Mouse (Mus musculus): ENCODE data around the gene Tmem260.
A peak's percentile ranks its signal among the peaks of the same experiment; 100 is the strongest.

Tmem260 gene

DNA sequence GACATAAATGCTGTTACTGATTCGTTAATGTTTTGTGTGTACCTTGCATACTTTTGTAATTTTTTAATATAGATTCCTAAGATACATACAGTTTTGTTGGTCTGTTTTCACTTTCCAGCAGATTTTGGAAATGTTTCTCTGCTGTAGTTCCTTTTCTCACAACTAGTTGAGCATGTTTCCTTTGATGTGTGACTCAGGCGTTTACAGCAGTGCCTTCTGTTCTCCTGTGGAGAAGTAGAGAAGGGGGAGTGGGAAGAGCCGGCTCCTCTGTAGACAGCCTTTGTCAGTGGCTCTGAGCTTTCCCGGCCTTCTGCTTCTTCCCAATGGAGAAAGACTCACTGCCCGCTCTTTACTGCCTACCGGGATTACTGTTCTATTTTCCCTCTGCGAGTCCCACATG is 35.7 kb downstream of the Tmem260 start:
- DNase-seq (ENCODE audit: low spot score): no peak

DNA sequence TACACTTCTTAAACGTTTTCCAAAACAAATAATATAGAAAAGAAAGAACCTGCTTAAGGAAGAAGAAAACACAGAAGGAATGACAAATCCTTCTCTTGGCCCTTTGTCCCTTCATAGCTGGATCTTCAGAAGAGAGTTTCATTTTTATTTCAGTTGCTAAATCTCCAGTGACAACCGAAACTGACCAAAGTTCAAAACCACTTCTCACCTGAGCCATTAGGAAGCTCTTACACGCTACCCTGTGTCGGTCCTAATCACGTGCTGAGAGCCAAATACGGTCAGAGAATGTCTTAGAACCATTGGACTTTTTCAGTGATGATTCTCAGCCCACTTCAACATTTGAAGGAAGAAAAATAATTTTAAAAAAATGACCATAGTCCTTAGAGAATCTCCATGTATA is 36.8 kb downstream of the Tmem260 start:
- no peak for DNase-seq (ENCODE audit: low spot score)

DNA sequence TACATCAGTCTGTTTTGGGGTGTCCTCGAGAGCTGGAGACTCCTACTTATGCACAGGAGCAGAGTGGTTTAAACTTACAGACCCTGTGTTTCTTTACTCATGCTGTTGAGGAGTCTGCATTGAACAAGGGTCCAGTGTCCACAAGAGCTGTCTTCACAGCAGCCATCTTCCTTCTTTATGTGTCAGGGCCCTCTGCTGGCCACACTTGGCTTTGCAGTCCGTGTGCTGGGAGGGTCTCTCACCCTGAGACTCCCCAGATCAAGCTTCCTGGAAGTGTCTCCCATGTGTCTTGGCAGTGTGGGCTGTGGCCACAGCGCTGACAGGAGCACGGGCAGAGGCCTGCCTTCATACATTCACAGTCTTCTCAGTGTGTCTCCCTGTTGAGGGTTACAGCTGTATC is 48.0 kb downstream of the Tmem260 start:
- peak; percentile 12 for DNase-seq (ENCODE audit: low spot score)

DNA sequence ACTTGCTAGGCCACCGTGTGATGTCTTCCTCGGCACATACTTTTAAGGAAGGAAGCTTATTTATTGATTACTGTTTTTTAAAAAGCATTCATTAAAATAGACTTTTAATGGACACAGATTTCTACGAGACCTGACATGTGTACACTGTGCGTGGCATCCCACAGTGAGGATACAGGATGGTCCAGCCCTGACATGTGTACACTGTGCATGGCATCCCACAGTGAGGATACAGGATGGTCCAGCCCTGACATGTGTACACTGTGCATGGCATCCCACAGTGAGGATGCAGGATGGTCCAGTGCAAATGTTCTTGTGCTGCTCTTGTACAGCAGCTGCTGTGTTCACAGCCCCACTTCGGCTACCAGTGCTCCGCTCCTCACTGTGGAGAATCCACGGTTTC is 56.6 kb downstream of the Tmem260 start:
- no peak for DNase-seq (ENCODE audit: low spot score)

DNA sequence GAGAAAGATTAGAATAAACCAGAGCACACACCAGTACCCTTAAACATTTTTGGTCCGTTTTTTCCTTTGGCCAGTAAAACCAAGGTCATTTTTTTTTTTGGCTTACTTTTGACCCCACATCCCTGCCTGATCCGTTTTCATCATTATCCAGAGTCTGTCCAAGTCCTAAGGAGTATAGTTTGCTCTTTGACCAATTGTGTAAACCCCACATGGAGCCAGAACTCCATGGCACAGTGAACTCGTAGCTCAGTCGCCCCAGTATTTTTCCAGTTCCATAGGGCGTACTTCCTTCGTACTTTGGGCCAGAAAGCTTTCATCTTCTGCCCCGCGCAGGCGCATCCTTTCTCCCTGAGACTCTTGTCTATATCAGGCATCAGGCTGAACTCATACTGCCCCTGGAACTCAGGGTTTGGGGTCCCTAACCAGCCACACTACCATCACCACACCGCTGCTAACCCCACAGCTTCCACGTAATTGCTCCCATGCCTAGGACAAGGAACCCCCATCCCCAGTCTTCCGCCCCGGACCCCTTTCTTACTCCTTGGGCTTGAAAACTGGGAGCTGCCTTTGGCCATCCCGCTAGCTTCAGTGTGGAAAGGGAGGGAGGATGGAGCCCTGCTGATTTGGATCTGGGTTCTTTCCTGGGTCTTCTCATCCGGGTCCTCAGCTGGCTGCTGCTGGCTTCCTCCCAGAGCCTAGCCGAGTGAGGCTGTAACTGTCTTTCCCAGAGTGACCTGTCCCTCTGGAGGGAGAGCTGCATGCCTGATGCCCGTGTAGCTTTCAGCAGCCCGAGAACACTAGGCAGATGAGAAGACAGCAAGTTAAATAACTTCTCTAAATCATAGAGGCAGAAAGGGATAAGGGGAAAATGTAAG is 58.0 kb downstream of the Tmem260 start:
- DNase-seq (ENCODE audit: low spot score): no peak

DNA sequence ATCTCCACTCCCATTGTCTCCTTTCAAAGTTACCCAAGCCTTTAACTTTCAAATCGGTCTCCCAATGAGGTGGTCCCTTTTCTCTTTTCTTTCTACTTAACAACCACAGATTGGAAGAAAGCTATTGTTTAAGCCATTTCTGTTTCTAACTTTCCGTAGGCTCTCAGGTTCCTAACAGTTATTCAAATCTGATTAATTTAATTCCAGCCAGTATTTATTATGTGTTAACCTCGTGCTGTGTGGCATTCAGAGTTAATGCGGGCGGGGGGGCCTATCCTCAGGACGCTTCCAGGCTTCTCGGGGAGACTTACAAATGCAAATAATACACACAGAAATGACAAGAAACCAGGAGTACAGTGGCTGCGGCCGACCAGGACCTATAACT is 58.6 kb downstream of the Tmem260 start:
- no peak for DNase-seq (ENCODE audit: low spot score)

DNA sequence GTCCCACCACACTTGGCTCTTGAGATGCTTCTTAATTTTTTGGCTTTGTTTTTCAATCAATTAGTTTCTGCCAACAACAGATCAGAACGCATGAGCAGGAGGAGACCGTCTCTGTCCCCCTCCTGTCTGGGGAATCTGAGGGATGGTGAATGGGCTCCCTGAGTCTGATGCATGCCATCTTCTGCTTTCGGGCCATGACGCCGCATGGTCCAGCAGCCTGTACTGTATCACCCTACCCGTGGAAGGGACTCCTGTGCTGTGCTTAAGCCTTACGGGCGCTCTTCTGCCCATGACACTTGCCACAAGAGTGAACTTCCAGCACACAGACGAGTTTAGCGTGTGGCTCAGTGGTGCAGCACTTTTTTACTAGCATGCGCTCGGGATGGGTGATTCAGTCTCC is 59.7 kb downstream of the Tmem260 start:
- DNase-seq (ENCODE audit: low spot score): no peak

DNA sequence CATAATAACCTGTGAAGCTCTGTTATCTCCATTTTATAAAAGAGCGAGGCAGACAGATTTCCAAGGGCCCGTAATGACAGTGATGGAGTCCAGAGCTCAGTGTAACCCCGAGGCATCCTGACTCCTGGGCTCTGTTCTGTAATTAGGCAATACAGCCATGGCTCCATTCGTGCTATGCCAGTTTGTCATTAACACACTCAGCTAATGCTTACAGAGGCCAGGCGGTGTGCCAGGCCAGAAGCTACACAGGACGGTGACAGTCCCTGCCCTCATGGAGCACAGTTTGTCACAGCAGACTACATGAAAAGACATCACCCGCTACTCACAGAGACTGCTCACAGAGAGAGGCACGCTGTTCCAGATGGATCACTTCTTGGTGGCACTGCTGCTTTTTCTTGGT is 61.5 kb downstream of the Tmem260 start:
- no peak for DNase-seq (ENCODE audit: low spot score)

DNA sequence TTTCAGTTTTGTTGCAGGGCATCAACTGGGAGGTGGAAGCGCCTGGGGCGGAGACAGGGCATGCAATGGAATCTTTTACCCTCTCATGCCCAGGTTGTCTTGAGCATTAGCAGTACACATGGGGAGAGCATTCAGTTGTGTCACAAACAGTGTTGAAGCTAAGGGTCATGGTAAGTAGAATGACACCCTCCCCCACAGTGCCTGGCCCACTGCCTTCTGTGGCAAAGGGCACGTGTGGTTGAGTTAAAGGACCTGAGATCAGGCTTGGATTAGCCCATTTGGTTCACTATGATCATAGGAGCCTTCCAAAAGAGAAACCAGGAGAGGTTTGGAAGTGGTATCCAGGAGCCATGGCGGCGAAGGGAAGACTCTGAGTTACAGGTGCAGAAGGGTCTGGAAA is 63.2 kb downstream of the Tmem260 start:
- no peak for DNase-seq (ENCODE audit: low spot score)

DNA sequence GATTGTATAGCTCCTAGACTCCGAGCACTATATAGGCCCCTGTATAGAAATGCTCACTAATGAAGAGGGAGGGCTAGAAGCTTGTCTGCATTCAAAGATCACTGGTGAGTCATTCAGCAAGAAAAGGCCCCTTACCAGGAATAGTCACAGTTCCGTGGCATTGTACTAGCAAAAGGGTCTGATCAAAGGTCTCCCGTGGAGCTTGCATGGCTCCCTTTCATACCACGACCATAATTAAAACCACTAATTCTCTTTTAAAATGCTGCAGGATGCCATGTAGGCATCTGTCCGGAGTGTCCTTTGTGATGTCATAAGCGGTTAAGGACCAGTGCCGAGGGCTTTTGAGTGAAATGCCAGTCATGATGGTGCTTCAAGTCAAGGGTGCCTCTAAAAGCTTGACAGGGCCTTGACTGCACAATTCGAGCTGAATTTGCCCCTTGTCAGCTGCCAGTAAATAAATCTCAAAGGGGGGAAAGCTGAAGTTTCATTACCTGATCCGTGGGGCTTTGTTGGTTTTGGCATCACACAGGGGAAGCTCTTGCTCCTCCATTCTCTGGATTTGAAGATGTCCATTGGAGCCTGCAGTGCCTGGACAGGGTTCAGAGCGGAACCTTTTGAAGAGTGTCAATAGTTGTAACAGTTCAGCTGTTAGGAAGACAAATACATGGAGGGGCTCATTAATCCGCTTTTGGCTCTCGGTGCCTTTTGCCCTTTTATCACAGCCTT is 67.3 kb downstream of the Tmem260 start:
- DNase-seq (ENCODE audit: low spot score): no peak

DNA sequence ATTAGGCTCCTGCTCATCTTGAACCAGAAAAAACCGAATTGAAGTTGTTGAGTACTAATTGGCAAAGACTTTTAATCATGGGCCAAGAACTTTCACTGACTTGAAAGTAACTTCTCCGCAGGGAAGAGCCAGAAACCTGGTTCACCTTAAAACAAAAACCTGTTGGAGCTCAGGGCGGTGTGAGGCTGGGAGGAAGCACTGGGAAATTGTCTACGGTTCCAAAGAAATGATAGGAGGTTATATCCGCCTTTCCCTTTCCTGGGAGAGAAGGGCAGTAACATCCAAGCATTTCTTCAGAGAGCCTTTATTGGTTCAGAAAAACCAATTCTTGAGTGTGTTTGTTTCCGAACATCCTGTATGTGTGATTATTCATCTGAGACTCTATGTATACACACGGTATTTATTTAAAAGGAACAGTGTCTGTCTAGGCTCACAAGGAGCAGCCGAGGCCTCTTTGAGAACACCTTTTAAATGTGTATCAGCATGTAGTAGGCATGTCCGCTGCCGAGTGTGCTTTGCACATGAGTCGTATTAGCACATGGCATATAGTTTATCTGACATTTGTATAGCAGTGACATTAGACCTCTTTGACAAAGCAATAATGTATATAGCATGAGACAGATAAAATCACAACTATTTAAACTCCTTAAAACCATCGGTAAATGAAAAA is 68.0 kb downstream of the Tmem260 start:
- DNase-seq (ENCODE audit: low spot score): no peak

DNA sequence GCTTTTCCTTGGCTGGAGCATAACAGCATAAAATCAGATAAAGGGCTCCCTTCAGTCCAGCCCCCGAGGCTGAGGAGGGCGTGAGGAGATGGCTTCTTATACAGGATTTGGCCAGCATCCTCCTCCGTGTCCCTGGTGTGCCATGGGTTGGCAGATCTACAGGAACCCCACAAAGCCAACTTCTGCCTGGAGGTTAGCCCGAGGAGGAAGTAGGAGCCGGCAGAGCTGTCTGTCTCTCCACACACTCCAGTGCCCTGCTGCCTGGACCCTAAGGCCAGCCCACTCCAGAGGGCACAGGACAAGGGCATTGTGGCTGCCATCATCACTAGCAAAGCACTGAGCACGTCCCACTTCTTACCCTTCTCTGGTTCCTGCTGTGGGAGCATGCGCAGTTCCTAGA is 68.7 kb downstream of the Tmem260 start:
- DNase-seq (ENCODE audit: low spot score): no peak

DNA sequence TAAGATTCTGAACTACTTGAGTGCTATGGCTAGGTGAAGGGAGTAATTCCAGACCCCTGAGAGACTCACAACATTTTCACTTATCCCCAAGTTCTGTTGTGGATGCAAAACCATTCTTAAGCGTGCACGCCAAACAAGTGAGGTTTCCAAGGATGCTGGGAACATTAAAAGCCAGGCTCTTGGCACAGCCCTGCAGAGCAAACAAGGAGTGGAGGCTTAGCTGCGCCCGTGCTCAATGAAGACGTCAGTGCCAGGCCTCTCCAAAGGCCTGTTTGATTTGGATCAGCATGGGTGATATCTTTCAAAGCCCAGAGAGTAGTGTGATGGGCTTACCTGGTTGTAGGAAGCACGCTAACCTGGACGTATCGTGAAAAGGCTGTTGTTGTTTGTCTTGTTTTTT is 69.6 kb downstream of the Tmem260 start:
- DNase-seq (ENCODE audit: low spot score): no peak

DNA sequence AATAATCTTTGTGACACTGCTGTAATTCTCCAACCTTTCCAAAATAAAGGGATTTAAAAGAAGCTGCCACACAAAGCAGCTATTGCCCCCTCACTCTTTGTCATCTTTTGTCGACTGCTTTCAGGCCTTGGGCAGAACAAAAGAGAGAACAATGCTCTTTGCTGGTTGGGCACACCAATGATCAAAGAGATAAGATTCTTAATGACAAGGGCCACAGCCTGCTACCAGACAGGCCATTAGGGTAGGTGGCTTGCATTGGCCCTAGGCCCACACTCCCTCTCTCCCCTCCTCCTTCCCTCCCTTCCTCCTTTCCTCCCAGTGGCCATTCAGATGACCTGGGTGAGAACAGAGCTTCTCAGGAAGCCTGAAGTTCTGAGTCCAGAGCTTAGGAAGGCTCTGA is 77.4 kb downstream of the Tmem260 start:
- DNase-seq (ENCODE audit: low spot score): no peak

DNA sequence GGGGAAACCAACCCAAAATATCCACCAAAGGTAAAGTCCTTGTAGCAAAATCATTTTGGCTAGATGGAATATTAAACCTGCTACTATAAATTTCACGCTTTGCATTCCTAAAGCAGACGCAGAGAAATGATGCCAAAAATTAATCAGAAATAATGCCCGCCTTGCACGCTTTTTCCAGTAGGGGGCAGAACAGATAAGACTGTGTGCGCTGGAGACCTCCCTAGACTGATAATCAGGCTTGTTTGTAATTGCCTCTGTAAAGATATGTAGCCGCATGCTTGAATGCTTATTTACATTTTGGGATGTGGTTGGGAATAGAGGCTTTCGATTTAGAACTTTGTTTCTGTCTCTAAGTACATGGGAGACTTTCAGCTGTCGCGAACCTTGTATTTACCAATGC is 78.2 kb downstream of the Tmem260 start:
- no peak for DNase-seq (ENCODE audit: low spot score)

DNA sequence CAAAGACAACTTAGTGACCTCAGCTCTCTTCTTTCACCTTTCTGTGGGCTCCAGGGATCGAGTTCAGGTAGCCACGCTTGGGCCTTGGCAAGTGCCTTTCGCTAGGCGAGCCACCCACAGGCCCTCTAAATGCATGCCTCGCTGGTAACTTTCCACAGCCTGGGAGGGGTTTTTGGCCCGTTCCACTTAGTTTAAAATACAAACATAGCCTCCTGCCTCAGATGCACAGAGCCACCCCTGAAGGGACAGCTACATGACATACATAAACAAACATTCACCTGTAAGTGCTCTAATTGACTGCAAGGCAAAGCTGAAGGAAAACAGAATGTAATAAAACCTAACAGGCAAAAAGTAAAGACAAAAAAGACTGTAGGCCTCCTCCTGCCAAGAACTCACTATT is 79.1 kb downstream of the Tmem260 start:
- no peak for DNase-seq (ENCODE audit: low spot score)

DNA sequence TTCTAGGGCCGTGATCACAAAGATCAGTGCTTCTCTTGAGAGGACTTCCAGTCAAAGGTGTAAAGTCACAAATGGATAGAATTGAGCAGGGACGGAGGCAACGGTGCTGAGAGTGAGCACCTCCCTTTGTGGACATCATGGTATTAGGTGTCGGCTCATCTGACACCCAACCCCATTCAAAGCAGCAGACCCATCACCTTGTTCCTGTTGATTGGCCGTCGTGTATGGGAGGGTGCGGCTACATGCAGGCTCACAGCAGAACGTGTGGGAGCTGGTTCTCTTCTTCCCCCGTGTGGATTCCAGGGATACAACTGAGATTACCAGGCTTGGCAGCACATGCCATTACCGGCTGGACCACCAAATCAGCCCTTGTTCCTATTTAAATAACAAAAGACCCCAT is 84.7 kb downstream of the Tmem260 start:
- DNase-seq (ENCODE audit: low spot score): no peak

DNA sequence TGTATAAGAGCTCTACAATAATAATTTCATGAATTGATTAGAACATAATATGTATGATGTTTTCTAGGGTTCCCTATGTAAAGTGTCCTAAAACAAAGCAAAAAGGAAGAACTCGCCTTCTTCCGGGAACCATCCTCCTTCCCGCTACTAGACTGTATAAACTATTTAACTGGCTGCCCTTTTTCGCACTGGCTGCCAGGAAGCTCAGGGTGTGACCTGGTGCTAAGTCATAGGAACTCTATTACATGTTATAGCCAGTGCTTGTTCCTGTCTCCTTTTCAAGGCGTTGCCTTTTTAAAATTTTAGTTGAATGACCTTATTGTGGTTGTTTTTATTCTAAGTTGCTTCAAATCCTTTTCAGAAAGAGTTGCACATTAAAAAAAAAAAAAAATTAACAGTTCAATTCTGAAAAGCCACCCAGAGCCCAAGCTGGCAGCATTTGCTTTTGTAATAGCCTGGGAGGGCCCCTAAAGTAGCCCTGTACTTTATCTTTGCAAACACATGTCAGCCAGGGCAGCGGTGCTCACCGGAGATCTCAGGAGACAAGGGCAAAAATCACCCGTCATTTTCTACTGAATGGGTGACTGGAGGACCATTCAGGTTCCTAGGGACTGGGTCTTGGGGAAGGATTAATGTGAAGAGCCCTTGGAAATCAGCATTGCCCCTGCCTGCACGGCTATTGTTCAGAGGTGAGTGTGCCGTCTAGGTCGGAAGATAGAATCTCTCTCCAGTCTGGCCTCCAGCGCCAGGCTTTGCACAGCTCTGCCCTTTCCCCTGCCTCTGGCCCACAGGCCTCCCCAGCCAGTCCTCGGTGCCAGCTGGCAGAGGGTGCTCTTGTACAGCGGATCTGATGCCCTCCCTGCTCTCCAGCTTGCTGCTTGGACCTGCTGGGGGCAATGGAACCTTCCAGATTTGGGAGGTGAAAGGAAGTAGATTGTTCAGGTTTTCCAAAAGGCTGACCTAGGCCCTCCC is 92.2 kb downstream of the Tmem260 start:
- DNase-seq (ENCODE audit: low spot score): no peak

DNA sequence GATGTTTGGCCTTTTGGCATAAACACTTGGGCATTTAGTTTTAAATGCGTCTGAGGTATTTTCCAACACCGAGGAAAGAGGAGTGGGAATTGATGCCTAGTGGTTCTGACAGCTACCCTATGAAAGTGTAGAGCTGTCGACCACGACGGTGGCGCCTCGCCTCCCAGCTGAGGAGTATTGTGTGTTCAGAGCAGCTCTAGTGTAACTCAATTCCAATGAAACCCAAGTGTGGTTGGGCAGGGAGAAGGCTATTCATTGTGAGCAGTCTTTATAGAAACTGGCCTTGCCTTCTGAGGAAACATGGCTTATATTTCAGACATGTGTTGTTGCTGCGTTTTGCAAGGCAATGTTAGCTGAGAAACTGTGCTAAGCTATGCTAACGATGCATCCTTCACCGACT is 99.2 kb downstream of the Tmem260 start:
- no peak for DNase-seq (ENCODE audit: low spot score)

DNA sequence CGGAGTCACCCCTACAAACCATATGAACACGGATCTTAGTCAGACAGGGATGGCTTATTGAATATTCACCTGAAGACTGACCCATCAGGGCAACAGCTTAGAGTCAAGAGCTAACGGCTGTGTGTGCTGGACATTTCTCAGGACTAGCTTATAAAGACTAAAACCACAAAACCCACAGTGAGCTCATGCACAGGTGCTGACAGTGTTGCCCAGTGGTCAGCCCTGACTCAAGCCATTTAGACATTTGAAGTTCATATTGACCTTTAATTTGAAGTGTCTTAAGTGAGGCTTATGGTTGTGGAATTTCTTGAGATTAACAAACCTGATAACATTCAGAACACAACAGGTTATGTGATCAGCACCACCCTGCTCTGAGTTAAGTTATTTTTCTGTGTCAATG is 100.1 kb downstream of the Tmem260 start:
- no peak for DNase-seq (ENCODE audit: low spot score)

DNA sequence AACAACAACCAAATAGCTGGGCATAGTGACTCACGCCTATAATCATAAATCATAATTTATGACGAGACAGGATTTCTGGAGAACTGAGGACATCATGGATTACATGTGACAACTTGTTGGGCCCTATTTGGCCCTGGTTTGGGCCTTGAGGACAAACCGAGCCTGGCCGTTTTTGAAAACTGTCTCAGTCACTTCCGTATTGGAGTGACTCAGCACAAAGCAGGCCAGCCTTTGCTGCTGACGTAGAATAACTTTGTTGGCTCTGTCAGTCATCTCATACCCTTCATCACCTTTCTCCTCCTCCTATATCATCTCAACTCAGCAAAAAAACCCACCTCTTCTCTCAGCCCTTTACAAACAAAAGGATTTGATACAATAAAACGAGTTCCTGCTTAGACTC is 103.8 kb downstream of the Tmem260 start:
- DNase-seq (ENCODE audit: low spot score): no peak

DNA sequence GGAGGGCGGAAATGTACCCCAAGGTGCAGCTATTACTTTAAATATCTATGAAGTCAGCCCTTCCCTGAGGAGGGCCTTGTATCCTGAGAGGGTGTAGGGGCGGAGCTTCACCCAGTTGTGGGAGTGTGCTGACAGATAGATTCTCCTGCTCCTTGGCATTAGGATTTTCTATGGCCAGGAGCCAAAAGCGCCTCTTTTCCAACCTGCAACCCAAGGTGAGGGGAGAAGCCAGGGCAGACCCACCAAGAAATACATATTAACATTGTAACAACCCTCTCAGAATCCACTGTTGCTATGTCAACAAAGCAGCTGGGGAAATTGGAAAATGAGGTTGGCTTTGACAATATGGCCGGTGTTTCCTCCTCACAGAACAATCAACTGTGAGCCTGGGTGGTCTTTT is 107.3 kb downstream of the Tmem260 start:
- no peak for DNase-seq (ENCODE audit: low spot score)
